Mouse (Mus musculus): Measurements from ENCODE around the gene Tmem45a.

DNA sequence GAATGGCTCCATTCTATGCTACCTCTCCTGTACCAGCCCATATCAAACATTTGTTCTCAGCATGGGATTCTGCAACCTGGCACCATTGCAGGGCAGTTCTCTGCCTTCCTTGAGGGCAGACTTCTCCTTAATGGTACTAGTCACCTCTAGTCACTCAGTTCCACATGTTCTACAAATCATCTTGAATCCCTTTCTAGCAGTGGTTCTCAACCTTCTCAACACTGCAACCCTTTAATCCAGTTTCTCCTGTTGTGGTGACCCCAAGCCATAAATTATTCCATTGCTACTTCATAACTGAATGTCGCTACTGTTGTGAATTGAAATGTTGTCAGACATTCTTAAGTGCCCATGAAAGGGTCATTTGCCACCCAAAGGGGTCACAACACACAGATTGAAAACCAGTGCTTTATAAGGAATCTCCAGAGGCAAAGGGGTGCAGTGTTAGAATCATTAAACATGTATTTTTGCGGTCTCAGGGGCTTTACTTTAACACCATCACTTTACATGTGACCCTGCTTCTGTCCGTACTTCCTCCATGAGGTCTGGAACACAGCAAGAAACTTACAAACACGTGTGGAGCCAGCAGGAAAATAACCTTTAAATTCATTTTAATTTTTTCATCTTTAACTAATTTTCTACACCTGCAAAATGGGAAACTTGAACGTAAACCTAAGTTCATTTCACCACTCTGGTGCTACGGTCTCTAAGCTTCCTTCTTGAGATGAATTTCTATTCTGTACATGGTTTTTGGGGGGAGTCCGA is 91.4 kb downstream of the Tmem45a start:
- TF ChIP-seq CTCF (IDR thresholded peaks at IDR 0.05; ENCODE audit: low read depth, low read length) (no peak), POLR2A (IDR thresholded peaks at IDR 0.05; ENCODE audit: borderline replicate concordance, low read depth, low read length) (no peak)

All from bone marrow macrophage, adult 2 months (primary cell).